Comparison of ENCODE assay signal across 8 mouse cellular contexts in genomic region chr3:17824662-17825061, GRCm38 (mm10).
A peak's percentile ranks its signal among the peaks of the same experiment; 100 is the strongest.
DNase-seq lines count a peak whose midpoint lies in the region.

No protein-coding gene starts in this region.

- peak; percentile 15 to 60 for DNase-seq in cerebellum, postnatal 14 days
- DNase-seq in cerebellum, postnatal 4 days (ENCODE audit: low spot score in 2 of 2): no peak
- DNase-seq in left cerebral cortex, adult 11 months (ENCODE audit: low spot score): peak; percentile 41
- no peak for DNase-seq in left cerebral cortex, postnatal 36 days (ENCODE audit: low spot score in 2 of 2)
- DNase-seq in MN1 (ENCODE audit: low spot score): peak; percentile 25
- DNase-seq in induced T-regulatory cell, adult 2 months (ENCODE audit: low read depth): peak; percentile 36
- no peak for DNase-seq in urinary bladder, postnatal 14 days (ENCODE audit: low spot score)
- DNase-seq in neural tube, embryonic 10.5 days (ENCODE audit: extremely low spot score, low spot score): no peak

- intact Hi-C loops in left cerebral cortex, postnatal 36 days (cut with DNase I): loop anchor here (1.0 to 10.0 kb wide), 4 partner anchors 1010 to 1802 kb away; no protein-coding TSS in a partner anchor

Comparison
In these comparisons a context has a peak if more than half of its experiments do, and no peak if none do; other contexts are left out.
1. DNase-seq: peak in cerebellum, postnatal 14 days (2 of 2), left cerebral cortex, adult 11 months (single experiment), MN1 (single experiment) and induced T-regulatory cell, adult 2 months (single experiment); none in cerebellum, postnatal 4 days (0 of 2), left cerebral cortex, postnatal 36 days (0 of 2), urinary bladder, postnatal 14 days (single experiment) and neural tube, embryonic 10.5 days (single experiment).